Mouse (Mus musculus): ENCODE measurements around the gene Svs3b.
"Not testable (repeated sequence)": the region's sequence is repeated elsewhere in the genome, so short reads cannot be mapped to it uniquely, and the experiment has no call there.

Gene Svs3b

DNA sequence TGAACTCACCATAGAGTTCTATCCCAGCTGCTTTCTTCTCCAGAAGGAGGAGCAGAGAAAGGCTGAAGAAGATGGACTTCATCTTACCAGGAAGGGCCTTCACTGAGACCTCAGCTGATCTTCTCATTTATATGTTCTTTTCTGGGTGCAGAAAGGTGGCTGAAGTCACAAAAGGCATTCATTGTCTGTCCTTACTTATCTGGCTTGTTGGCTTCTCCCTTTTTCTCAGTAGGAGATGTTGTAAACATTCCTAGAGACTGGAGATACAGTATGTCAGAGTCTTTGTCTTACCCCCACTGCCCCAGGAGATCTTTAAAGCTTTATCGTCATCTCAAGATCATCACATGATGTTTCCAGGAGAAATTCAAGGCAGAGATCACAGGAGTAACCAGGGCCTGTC is at the start of gene Svs3b:
Gene Svs3b (minus strand): TSS at position 101 of the 400 bp plus-strand sequence.
- in situ Hi-C loops (cut with MboI; ENCODE audit: low sequenced_read_pairs), result not testable (repeated sequence)

DNA sequence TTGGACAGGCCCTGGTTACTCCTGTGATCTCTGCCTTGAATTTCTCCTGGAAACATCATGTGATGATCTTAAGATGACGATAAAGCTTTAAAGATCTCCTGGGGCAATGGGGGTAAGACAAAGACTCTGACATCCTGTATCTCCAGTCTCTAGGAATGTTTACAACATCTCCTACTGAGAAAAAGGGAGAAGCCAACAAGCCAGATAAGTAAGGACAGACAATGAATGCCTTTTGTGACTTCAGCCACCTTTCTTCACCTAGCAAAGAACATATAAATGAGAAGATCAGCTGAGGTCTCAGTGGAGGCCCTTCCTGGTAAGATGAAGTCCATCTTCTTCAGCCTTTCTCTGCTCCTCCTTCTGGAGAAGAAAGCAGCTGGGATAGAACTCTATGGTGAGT is 32.5 kb upstream of the Svs3b start, which contains the start of gene Svs3a:
Gene Svs3a (plus strand): TSS at position 301 of the 400 bp plus-strand sequence.
- in situ Hi-C loops (cut with MboI; ENCODE audit: low sequenced_read_pairs), result not testable (repeated sequence)

DNA sequence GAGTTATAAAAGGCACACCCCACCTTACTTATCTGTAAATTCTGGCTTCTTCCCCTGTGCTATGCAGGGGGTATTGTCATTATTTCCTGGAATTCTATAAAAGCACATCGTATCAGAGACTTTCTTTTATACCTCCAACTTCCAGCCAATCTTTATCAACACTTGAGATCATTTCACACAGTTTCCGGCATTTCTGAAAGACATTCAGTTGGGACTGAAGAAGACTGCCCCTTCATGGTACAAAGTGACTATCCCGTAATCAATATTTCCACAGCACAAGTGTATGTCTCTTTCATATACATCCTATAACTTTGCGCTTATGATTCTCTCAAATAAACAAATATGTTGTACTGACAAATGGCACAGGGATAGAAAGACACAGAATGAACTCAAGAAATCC is 21.9 kb upstream of the Svs3b start, which contains the start of gene Svs4:
Gene Svs4 (minus strand): TSS at position 101 of the 400 bp plus-strand sequence.
- in situ Hi-C loops (cut with MboI; ENCODE audit: low sequenced_read_pairs), result no loop called here

DNA sequence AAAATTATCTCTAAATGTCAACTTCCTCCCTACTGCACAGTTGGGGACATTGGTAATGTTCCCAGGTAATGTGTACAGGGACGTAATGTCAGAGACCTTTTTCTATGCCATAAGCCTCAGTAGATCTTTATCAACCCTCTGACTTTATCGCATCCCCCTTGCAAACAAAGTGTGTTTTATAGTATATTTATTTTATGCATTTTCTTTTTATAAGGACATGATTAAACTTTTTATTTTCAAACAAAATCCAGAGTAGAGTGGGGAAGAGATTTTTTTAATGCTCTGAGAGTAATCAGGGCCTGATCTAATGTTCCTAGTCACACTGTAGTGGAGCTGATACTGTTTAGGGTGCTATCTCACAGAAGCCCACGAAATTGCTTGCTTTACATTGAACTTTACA is 18.1 kb downstream of the Svs3b start, which contains the start of gene Svs2:
Gene Svs2 (minus strand): TSS at position 101 of the 400 bp plus-strand sequence.
- in situ Hi-C loops (cut with MboI; ENCODE audit: low sequenced_read_pairs), result no loop called here

DNA sequence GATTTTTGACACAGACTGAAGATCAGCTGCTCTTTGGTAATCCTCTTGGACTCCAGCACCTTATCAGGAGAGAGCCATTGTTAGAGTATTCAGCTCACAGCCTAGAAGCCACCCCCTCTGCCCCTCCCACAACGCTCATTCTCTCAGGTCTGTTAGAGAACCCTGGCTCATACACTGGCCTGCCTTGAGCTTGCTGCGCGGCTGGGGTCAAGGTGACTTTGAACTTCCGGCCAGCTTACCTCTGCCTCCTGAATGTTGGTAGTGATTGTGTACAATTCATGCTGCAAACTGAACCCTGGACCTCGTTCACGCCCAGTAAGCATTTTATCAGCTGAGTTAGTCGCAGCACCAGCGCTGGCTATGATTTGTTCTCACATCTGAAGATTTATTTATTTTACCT is 23.8 kb downstream of the Svs3b start:
- in situ Hi-C loops (cut with MboI; ENCODE audit: low sequenced_read_pairs), result no loop called here

DNA sequence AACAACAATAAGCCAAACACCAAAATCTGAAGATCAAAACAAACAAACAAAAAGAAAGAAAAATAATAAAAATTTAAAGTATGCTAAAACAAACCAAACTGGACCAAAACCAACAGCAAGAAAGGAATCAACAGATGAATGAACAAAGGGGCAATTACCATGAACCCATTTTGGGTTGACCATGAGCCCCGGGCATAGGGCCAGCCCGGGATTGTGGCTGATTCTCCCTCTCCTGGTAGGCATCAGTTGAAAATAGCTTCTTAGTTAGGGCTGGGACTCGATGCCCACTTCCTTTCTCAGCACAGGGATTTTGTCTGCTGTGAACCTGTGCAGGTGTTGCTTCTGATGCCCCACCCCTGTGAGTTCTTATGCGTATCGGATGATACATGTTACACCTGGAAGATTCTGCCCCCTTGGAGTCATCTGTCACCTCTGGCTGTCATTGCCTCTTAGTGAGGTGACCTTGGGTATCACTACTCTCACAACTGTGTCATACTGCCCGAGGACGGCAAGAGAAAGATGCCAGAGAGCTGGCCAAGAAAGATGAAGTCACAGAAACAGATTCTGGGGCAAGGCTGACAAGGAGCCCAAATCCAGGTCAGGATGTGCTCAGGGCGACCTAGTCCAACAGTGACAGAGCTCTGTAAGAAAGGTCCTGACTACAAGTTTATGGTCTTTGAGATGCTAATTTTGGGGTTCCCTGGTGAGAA is 27.9 kb downstream of the Svs3b start:
- in situ Hi-C loops (cut with MboI; ENCODE audit: low sequenced_read_pairs), result no loop called here

DNA sequence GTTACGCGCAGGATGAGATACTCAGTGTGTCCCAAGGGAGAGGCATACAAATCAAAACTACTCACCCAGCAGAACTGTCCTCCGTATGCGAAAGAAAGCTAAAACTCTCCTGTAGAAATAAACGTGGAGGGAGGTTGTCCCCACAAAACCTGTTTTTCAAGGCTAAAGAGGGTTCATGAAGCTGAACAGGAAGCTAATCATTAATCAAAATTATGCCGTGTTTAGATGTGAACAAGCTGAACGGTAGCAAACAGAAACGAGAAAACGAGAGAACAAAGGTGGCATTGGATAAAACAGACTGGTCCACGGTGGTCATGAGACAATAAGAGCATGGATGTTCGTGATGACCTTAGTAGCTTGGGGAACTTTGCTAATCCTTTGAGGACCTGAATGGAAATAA is 34.9 kb downstream of the Svs3b start, which contains the start of gene Wfdc15b:
Gene Wfdc15b (minus strand): TSS at position 139 of the 400 bp plus-strand sequence.
- in situ Hi-C loops (cut with MboI; ENCODE audit: low sequenced_read_pairs), result no loop called here

DNA sequence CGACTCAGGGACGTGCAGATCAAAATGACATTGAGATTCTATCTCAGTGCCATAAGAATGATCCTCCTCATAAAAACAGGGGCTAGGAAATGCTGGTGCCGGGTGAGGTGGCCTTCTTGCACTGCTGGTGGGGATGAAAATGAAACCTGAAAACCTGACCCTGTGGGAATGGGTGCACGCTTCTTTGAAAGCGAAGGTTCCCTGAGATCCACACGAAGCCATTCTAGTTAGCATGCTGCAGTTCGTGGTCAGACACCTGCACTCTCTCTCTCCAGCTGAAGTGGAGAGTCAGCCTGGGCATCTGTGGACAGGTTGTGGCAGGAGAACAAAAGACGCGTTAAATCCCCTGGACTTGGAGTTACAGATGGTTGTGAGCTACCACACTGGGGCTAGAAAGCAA is 37.1 kb downstream of the Svs3b start:
- in situ Hi-C loops (cut with MboI; ENCODE audit: low sequenced_read_pairs), result no loop called here

DNA sequence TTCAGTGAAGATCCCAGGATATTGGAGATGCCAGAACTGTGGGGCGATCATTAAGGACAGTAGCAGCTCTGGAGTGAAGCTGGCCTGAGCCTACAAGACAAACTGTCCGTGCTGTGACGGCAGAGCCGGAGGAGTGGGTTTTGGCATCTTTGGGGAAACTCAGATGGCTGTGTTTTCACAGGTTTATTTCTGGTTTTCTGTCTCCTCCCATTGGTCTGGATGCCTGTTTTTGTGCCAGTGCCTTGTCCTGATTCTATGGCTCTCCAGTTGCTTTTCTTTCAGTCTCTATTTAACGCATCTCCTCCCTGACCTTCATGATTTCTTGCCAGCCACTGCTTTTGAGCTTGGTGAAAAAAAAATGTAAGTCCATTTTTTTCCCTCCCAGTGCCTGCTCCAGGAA is 43.7 kb downstream of the Svs3b start:
- in situ Hi-C loops (cut with MboI; ENCODE audit: low sequenced_read_pairs), result no loop called here

DNA sequence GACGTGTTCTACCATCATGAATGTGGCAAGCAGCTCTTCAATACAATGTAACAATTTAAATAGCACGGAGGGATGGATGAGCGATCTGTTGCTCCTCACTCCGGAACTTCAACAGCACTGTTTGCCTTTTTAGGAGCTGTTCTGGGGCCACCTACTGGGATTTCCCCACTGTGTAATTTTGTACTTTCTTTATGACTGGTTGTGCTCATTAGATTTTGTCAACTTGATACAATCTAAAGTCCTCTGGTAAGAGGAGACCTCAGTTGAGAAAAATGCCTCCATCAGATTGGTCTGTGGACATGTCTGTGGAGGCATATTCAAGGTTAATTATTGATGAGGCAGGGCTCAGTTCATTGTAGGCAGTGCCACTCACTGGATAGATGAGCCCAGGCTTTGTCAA is 45.5 kb downstream of the Svs3b start:
- in situ Hi-C loops (cut with MboI; ENCODE audit: low sequenced_read_pairs), result no loop called here

DNA sequence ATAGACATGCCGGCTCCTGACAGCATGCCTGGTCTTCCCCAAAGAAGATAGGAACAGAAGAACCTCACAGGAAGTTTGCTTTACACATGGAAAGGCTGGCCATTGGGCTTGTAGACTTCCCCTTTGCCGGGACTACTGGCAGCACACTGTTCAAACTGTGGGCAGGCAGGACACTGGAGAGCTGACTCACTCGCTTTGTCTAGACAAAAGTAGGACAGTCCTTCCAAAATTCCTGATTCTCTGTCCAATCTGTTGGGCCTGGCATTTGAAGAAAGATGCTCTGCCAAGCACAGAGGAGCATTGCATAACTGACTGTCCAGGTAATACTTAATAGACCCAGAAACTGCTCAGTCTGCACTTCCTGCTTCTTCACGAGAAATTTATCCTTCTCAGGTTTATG is 49.8 kb downstream of the Svs3b start:
- in situ Hi-C loops (cut with MboI; ENCODE audit: low sequenced_read_pairs), result no loop called here

DNA sequence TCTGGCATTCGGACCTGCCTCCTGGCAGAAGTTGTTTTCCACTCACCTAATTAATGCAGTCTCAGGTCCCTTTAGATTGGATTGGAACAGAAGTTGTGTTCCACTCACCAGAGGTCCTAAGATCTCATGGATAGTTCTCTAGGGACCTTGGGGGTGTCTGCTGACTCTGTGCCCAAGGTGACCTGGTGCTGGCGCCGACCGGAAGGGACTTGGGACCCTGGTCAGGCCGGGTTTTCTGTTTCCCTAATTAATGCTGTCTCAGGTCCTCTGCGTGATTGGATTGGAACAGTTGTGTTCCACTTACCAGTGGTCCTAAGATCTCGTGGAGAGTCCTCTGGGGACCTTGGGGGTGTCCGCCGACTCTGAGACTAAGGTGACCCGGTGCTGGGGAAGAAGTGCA is 50.4 kb downstream of the Svs3b start:
- in situ Hi-C loops (cut with MboI; ENCODE audit: low sequenced_read_pairs), result not testable (repeated sequence)
